Mouse (Mus musculus) embryonic fibroblast, embryonic 13.5 days (primary cell): ENCODE measurements around the gene Fhad1.

Experiments
- CTCF ChIP-seq: IDR thresholded peaks from 2 replicates; pipeline ENCODE4 v1.5.1; 2011; ENCODE audit warnings: mild to moderate bottlenecking, control low read depth, low read length, moderate library complexity, borderline replicate concordance; ENCODE audit not compliant: insufficient read depth
- POLR2A ChIP-seq: IDR thresholded peaks from 2 replicates; pipeline ENCODE4 v1.6.1; 2011; ENCODE audit warnings: low read depth, mild to moderate bottlenecking, control low read depth, low read length, moderate library complexity

GRCm38 (mm10) chr4:141882858-141883257 is 132.0 kb downstream of the Fhad1 start:
- no peak for TF ChIP-seq POLR2A
- TF ChIP-seq CTCF, result no peak
